Comparison of ENCODE assay signal across 8 mouse cellular contexts in genomic region chr3:35931896-35932727, GRCm38 (mm10). TPM values are rescaled to one million over a fixed set of nuclear protein-coding genes. Genes with fewer than 3 reads are reported as not detected.
DNase-seq lines count a peak whose midpoint lies in the region; ATAC-seq and TF ChIP-seq lines count a peak whose summit lies in the region.

No protein-coding gene starts in this region.

- peaks cover 10 to 33% of the 10 kb centered on the region in 2 experiments for H3K4me1 ChIP-seq in CH12.LX (ENCODE audit: control insufficient read depth in 1 of 2, insufficient read depth in 2 of 2)
- H3K4me1 ChIP-seq in brown adipose tissue, adult 24 weeks (ENCODE audit: control insufficient read depth, insufficient read depth, insufficient read length, low read length), result peaks cover 6% of the 10 kb centered on the region; the same call in 1 of the 2 replicates
- H3K4me1 ChIP-seq in forebrain, embryonic 15.5 days, result peaks cover 32% of the 10 kb centered on the region
- H3K4me1 ChIP-seq in lung, embryonic 16.5 days (replicated peaks; ENCODE audit: control insufficient read depth, insufficient read depth, low read length), result peaks cover 26% of the 10 kb centered on the region
- peaks cover 4% of the 10 kb centered on the region for H3K4me1 ChIP-seq in thymus, adult 2 months (replicated peaks; ENCODE audit: control insufficient read depth, insufficient read depth, low read length)

- peak overlapping the region; percentile 80 to 86 (median 85) for H3K4me3 ChIP-seq in CH12.LX (replicated peaks in 1 of 3; ENCODE audit: low read depth in 2 of 3, low read length in 2 of 3, poor library complexity in 1 of 3)
- peak overlapping the region; percentile 79 for H3K4me3 ChIP-seq in brown adipose tissue, adult 24 weeks (ENCODE audit: insufficient read depth, low read depth, low read length)
- H3K4me3 ChIP-seq in forebrain, embryonic 15.5 days, result peak overlapping the region; percentile 73
- peak overlapping the region; percentile 87 for H3K4me3 ChIP-seq in lung, embryonic 16.5 days (ENCODE audit: low read length)
- peak overlapping the region; percentile 91 for H3K4me3 ChIP-seq in thymus, adult 2 months (ENCODE audit: control insufficient read depth, insufficient read depth, low read length)

- no peak overlapping the region for H3K27ac ChIP-seq in CH12.LX (ENCODE audit: insufficient read depth, low read depth)
- H3K27ac ChIP-seq in brown adipose tissue, adult 24 weeks (replicated peaks; ENCODE audit: low read depth, low read length), result peak overlapping the region; percentile 37
- H3K27ac ChIP-seq in forebrain, embryonic 15.5 days (replicated peaks), result peak overlapping the region; percentile 82
- H3K27ac ChIP-seq in lung, embryonic 16.5 days (ENCODE audit: low read length), result peak overlapping the region; percentile 93
- H3K27ac ChIP-seq in thymus, adult 2 months (ENCODE audit: control insufficient read depth, insufficient read depth, low read length), result peak overlapping the region; percentile 68

- no peak for TF ChIP-seq CTCF in CH12.LX (conservative IDR thresholded peaks at IDR 0.05 in 1 of 2, IDR thresholded peaks at IDR 0.05 in 1 of 2; ENCODE audit: low read depth in 2 of 2, low read length in 2 of 2)
- no peak for TF ChIP-seq CTCF in thymus, adult 2 months (IDR thresholded peaks at IDR 0.05; ENCODE audit: borderline replicate concordance, control insufficient read depth, extremely low read depth, insufficient read depth, low read length, poor library complexity)

- DNase-seq in CH12.LX (ENCODE audit: extremely low read depth), result peak; percentile 56
- DNase-seq in heart, postnatal 4 days, result peak; percentile 70
- peak; percentile 27 for DNase-seq in layer of hippocampus, adult 9-11 months
- peak; percentile 63 for DNase-seq in thymus, adult 2 months

- TF ChIP-seq EP300 in CH12.LX (IDR thresholded peaks at IDR 0.05; ENCODE audit: low read length), result no peak

- no peak for TF ChIP-seq RAD21 in CH12.LX (IDR thresholded peaks at IDR 0.05; ENCODE audit: low read depth, low read length)

- TF ChIP-seq POLR2A in CH12.LX (IDR thresholded peaks at IDR 0.05; ENCODE audit: low read depth, low read length), result no peak; the same call in 1 of the 2 replicates
- no peak for TF ChIP-seq POLR2A in thymus, adult 2 months (IDR thresholded peaks at IDR 0.05; ENCODE audit: control insufficient read depth, extremely low read depth, insufficient read depth, low read length, poor library complexity)

- dilution Hi-C loops in CH12.LX (cut with MboI; ENCODE audit: extremely low pct_ligation_motif_present, extremely low pct_unique_long_range_greater_than_20kb, low sequenced_read_pairs), result no loop called here

- H3K4me2 ChIP-seq in CH12.LX (ENCODE audit: insufficient read depth, low read depth, poor library complexity, severe bottlenecking), result peak overlapping the region; percentile 92
- peak overlapping the region; percentile 91 for H3K4me2 ChIP-seq in forebrain, embryonic 15.5 days (replicated peaks)
- H3K4me2 ChIP-seq in lung, embryonic 16.5 days (ENCODE audit: low read depth, low read length), result peak overlapping the region; percentile 82

- WGBS in forebrain, embryonic 15.5 days, result under 1% methylated on average over 63 of the region's 65 CpGs
- under 1% methylated on average over 38 of the region's 65 CpGs for WGBS in lung, embryonic 16.5 days
- WGBS in thymus, adult 2 months, result under 1% methylated on average over 65 of the region's 65 CpGs

- H3K9me3 ChIP-seq in CH12.LX (replicated peaks; ENCODE audit: low read length), result no peaks in the 10 kb centered on the region
- H3K9me3 ChIP-seq in forebrain, embryonic 15.5 days, result no peaks in the 10 kb centered on the region
- H3K9me3 ChIP-seq in lung, embryonic 16.5 days (ENCODE audit: control insufficient read depth, low read length), result no peaks in the 10 kb centered on the region

- peak; percentile 82 for ATAC-seq in forebrain, embryonic 15.5 days (replicated peaks)
- ATAC-seq in lung, embryonic 16.5 days (ENCODE audit: low read depth), result peak; percentile 85
- peak; percentile 55 for ATAC-seq in neutrophil, adult 5-6 weeks (ENCODE audit: extremely low read depth, insufficient number of reproducible peaks, low FRiP score, poor library complexity, severe bottlenecking)

- peak overlapping the region; percentile 85 for H3K9ac ChIP-seq in CH12.LX (ENCODE audit: insufficient read depth, low read depth)
- peak overlapping the region; percentile 73 for H3K9ac ChIP-seq in forebrain, embryonic 15.5 days (replicated peaks)
- H3K9ac ChIP-seq in lung, embryonic 16.5 days (ENCODE audit: low read length), result peak overlapping the region; percentile 92

- in situ Hi-C loops in CH12.LX (cut with MboI; ENCODE audit: low pct_ligation_motif_present, low pct_unique_long_range_greater_than_20kb, low sequenced_read_pairs), result no loop called here

- H3K36me3 ChIP-seq in CH12.LX (replicated peaks in 1 of 2; ENCODE audit: control insufficient read depth in 1 of 2, insufficient read depth in 1 of 2, low read length in 1 of 2), result peaks cover 2 to 26% of the 10 kb centered on the region in 2 experiments
- no peaks in the 10 kb centered on the region for H3K36me3 ChIP-seq in forebrain, embryonic 15.5 days
- H3K36me3 ChIP-seq in lung, embryonic 16.5 days (ENCODE audit: control insufficient read depth, insufficient read depth, low read length), result no peaks in the 10 kb centered on the region
- H3K36me3 ChIP-seq in thymus, adult 2 months (ENCODE audit: control insufficient read depth, insufficient read depth, low read length), result no peaks in the 10 kb centered on the region

- H3K79me2 ChIP-seq in CH12.LX (replicated peaks; ENCODE audit: control insufficient read depth, extremely low read depth, insufficient read depth, poor library complexity, severe bottlenecking), result peaks cover 59% of the 10 kb centered on the region

- no peaks in the 10 kb centered on the region for H3K27me3 ChIP-seq in CH12.LX (replicated peaks)
- H3K27me3 ChIP-seq in forebrain, embryonic 15.5 days, result no peaks in the 10 kb centered on the region
- H3K27me3 ChIP-seq in lung, embryonic 16.5 days (ENCODE audit: control insufficient read depth, insufficient read depth, low read depth, low read length), result no peaks in the 10 kb centered on the region
- H3K27me3 ChIP-seq in thymus, adult 2 months (ENCODE audit: control insufficient read depth, insufficient read depth, low read length), result no peaks in the 10 kb centered on the region

TF ChIP-seq in CH12.LX, 34 proteins besides CTCF, POLR2A, EP300 and RAD21:
- no peak for TF ChIP-seq USF2 (conservative IDR thresholded peaks at IDR 0.05; ENCODE audit: low read depth, low read length)
- TF ChIP-seq USF1 (IDR thresholded peaks at IDR 0.05; ENCODE audit: low read depth, low read length), result no peak
- TF ChIP-seq IRF4 (IDR thresholded peaks at IDR 0.05; ENCODE audit: low read depth, low read length), result no peak
- TF ChIP-seq RCOR1 (conservative IDR thresholded peaks at IDR 0.05; ENCODE audit: low read depth, low read length), result no peak
- 0 out of 2 replicates have a peak, but pooled peaks have one; percentile 18 for TF ChIP-seq TBP (conservative IDR thresholded peaks at IDR 0.05; ENCODE audit: low read depth, low read length)
- 0 out of 2 replicates have a peak, but pooled peaks have one; percentile 10 for TF ChIP-seq TCF12 (IDR thresholded peaks at IDR 0.05; ENCODE audit: low read depth, low read length)
- no peak for TF ChIP-seq JUND (conservative IDR thresholded peaks at IDR 0.05; ENCODE audit: low read depth, low read length)
- TF ChIP-seq MYC (IDR thresholded peaks at IDR 0.05; ENCODE audit: low read depth, low read length), result no peak
- no peak for TF ChIP-seq E2F4 (IDR thresholded peaks at IDR 0.05; ENCODE audit: insufficient replicate concordance, low read depth, low read length)
- peak; percentile 95; the same call in 1 of the 2 replicates for TF ChIP-seq UBTF (IDR thresholded peaks at IDR 0.05; ENCODE audit: low read depth, low read length)
- TF ChIP-seq KAT2A (IDR thresholded peaks at IDR 0.05; ENCODE audit: insufficient replicate concordance, low read length), result no peak
- peak; percentile 71 for TF ChIP-seq HCFC1 (IDR thresholded peaks at IDR 0.05; ENCODE audit: low read depth, low read length)
- TF ChIP-seq CHD1 (IDR thresholded peaks at IDR 0.05; ENCODE audit: low read depth, low read length), result no peak; the same call in 1 of the 2 replicates
- peak; percentile 63 for TF ChIP-seq SIN3A (IDR thresholded peaks at IDR 0.05; ENCODE audit: low read length)
- no peak for TF ChIP-seq CHD2 (IDR thresholded peaks at IDR 0.05; ENCODE audit: low read length)
- no peak for TF ChIP-seq MEF2A (IDR thresholded peaks at IDR 0.05; ENCODE audit: borderline replicate concordance, low read depth, low read length)
TF ChIP-seq in CH12.LX: peak in this region for 5.

RNA-seq across cellular contexts. Expression of gene Dcun1d1, which starts 5.1 kb away (rescaled TPM):
- total RNA-seq in CH12.LX (2012; rRNA removed) (32.6 and 38.9 TPM in 2 replicates), CH12.LX (2014; rRNA removed) (72.4 and 86.0 TPM in 2 replicates)
- 42.3 and 55.2 TPM in 2 replicates for polyA plus RNA-seq in CH12.LX (2012; ENCODE audit: insufficient read length, low read depth)
- polyA plus RNA-seq in brown adipose tissue, adult 24 weeks (2012; ENCODE audit: insufficient read depth, insufficient read length, missing spikeins), result 32.5 and 83.9 TPM in 2 replicates
- 115 and 118 TPM in 2 replicates for polyA plus RNA-seq in forebrain, embryonic 15.5 days (2015; fragmentation: Nextera tagmentation; extraction: Ambion mirVana)
- total RNA-seq in heart, postnatal 4 days (2021), result 10 to 100 TPM; 68.5 to 75.9 TPM
- 89.9 and 98.3 TPM in 2 replicates for polyA plus RNA-seq in lung, embryonic 16.5 days (2015; fragmentation: Nextera tagmentation; extraction: Ambion mirVana)
- total RNA-seq in neutrophil, adult 5-6 weeks (2017), result 137 and 142 TPM in 2 replicates
- polyA plus RNA-seq in thymus, adult 2 months (2012; rRNA removed), result 5.0 and 6.2 TPM in 2 replicates
